Mouse (Mus musculus): Measurements from ENCODE around the gene 2310033P09Rik.
A peak's percentile ranks its signal among the peaks of the same experiment; 100 is the strongest.

The 2310033P09Rik gene

GRCm38 (mm10) chr11:59208153-59208831 lies at the start of gene 2310033P09Rik:
Gene 2310033P09Rik, plus strand, starts transcription at chr11:59208321.
- DNase-seq, result peak; percentile 93

- no peak for DNase-seq
Measured at GRCm38 (mm10) chr11:59159099-59159498, 49.0 kb upstream of the 2310033P09Rik start.

- DNase-seq, result no peak
Measured at GRCm38 (mm10) chr11:59159558-59159957, 48.6 kb upstream of the 2310033P09Rik start.

GRCm38 (mm10) chr11:59161398-59161797 lies 46.7 kb upstream of the 2310033P09Rik start:
- DNase-seq, result no peak

- no peak for DNase-seq
Measured at GRCm38 (mm10) chr11:59162443-59163254, 45.5 kb upstream of the 2310033P09Rik start.

GRCm38 (mm10) chr11:59163255-59164236 lies 44.6 kb upstream of the 2310033P09Rik start, which contains the start of gene Iba57:
Gene Iba57, minus strand, starts transcription at chr11:59163739.
- peak; percentile 97 for DNase-seq

GRCm38 (mm10) chr11:59164384-59164783 lies 43.7 kb upstream of the 2310033P09Rik start:
- no peak for DNase-seq

- DNase-seq, result no peak
Measured at GRCm38 (mm10) chr11:59165616-59166241, 42.4 kb upstream of the 2310033P09Rik start.

- DNase-seq, result no peak
Measured at GRCm38 (mm10) chr11:59169807-59170206, 38.3 kb upstream of the 2310033P09Rik start.

- DNase-seq, result no peak
Measured at GRCm38 (mm10) chr11:59170549-59170948, 37.6 kb upstream of the 2310033P09Rik start.

GRCm38 (mm10) chr11:59174189-59174838 lies 33.8 kb upstream of the 2310033P09Rik start:
- peak; percentile 21 for DNase-seq

GRCm38 (mm10) chr11:59176475-59176874 lies 31.6 kb upstream of the 2310033P09Rik start:
- DNase-seq, result no peak

- DNase-seq, result no peak
Measured at GRCm38 (mm10) chr11:59176921-59177320, 31.2 kb upstream of the 2310033P09Rik start.

- peak; percentile 40 for DNase-seq
Measured at GRCm38 (mm10) chr11:59182864-59183331, 25.2 kb upstream of the 2310033P09Rik start, which contains the start of gene Gjc2. Gene Gjc2, minus strand, starts transcription at chr11:59183213.

- peak; percentile 60 for DNase-seq
Measured at GRCm38 (mm10) chr11:59183821-59184220, 24.3 kb upstream of the 2310033P09Rik start.

- DNase-seq, result no peak
Measured at GRCm38 (mm10) chr11:59185490-59185889, 22.6 kb upstream of the 2310033P09Rik start.

GRCm38 (mm10) chr11:59187706-59188105 lies 20.4 kb upstream of the 2310033P09Rik start:
- DNase-seq, result no peak

GRCm38 (mm10) chr11:59191231-59192058 lies 16.7 kb upstream of the 2310033P09Rik start:
- DNase-seq, result peak; percentile 91

GRCm38 (mm10) chr11:59192059-59192386 lies 16.1 kb upstream of the 2310033P09Rik start, which contains the start of gene Guk1:
Gene Guk1, minus strand, starts transcription at chr11:59192212.
- DNase-seq, result no peak

GRCm38 (mm10) chr11:59196230-59196629 lies 11.9 kb upstream of the 2310033P09Rik start:
- DNase-seq, result no peak
